ENCODE assay signal across 18 mouse cellular contexts in the genomic region with DNA sequence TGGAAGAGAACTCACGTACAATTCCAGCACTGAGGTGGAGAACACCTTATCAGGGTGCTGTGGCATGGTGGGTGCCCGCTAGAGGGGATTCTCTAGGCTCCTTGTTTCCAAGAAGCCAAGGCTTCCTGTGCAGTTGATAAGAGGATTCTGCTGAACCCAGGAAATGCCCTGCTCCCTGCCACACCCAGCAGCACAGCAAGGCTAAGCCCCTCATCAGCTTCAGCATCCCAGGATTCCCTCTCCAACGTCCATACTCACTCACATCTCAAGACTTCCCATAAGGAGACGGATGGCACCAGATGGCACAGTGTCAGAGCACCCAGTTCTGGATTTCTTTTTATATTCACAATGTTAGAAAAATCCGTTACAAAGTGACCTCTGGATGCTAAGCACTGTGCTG.
"Had no signal": no experiment of that assay in that cellular context is flagged by ENCODE, and none has a peak within 500 bp of the region (broad histone marks: within the 10 kb centered on the region; RNA-seq: fewer than 3 reads in every experiment).

No protein-coding gene starts in this region.

- H3K27ac ChIP-seq: midbrain, embryonic 10.5 days; midbrain, embryonic 12.5 days; neural tube, embryonic 13.5 days; neural tube, embryonic 15.5 days had no signal

- H3K4me1 ChIP-seq: midbrain, embryonic 10.5 days; midbrain, embryonic 12.5 days; neural tube, embryonic 13.5 days; neural tube, embryonic 15.5 days had no signal

- ATAC-seq: midbrain, embryonic 16.5 days had no signal

- H3K9me3 ChIP-seq: midbrain, embryonic 10.5 days; midbrain, embryonic 12.5 days; neural tube, embryonic 13.5 days; neural tube, embryonic 15.5 days had no signal

- DNase-seq: lung, adult 18-20 months; lung, embryonic 14.5 days; lung, postnatal 10 days; lung, postnatal 4 days; midbrain, embryonic 14.5 days; retina, postnatal 1 day; right cerebral cortex, adult 18-20 months; right cerebral cortex, postnatal 25 days; right cerebral cortex, postnatal 4 days; thymus, adult 18-20 months; thymus, postnatal 25 days; thymus, postnatal 4 days had no signal

- H3K4me3 ChIP-seq: midbrain, embryonic 10.5 days; midbrain, embryonic 12.5 days; myocyte; neural tube, embryonic 13.5 days; neural tube, embryonic 15.5 days had no signal

- H3K4me2 ChIP-seq: lung, embryonic 14.5 days; midbrain, embryonic 12.5 days; neural tube, embryonic 13.5 days; neural tube, embryonic 15.5 days had no signal

- H3K9ac ChIP-seq: lung, embryonic 14.5 days; midbrain, embryonic 12.5 days; neural tube, embryonic 13.5 days; neural tube, embryonic 15.5 days had no signal

- H3K36me3 ChIP-seq: neural tube, embryonic 15.5 days had no signal

- H3K27me3 ChIP-seq: midbrain, embryonic 12.5 days; neural tube, embryonic 13.5 days; neural tube, embryonic 15.5 days had no signal
